Comparison of ENCODE assay signal across 18 mouse cellular contexts in the genomic region with DNA sequence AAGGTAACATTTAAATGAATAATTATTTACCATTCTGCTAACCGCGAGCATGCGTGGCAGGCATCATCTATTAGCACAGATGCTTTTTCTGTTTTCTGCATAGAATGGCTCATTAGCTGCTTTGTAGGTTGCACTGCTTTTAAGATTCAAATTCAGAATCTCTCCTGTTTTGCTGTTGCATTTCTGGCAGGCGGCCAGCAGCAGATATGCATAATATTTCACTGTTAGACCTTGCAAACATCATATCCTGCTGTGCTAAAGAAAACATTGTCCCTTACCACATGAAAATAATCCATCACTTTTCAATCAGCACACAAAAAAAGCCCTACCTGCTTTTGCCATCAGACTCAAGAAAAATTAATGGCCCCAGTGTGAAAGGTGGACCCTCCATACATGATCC.
DNase-seq lines count a peak whose midpoint lies in the region; ATAC-seq lines count a peak whose summit lies in the region.
"Had no signal": no experiment of that assay in that cellular context is flagged by ENCODE, and none has a peak within 500 bp of the region (broad histone marks: within the 10 kb centered on the region; RNA-seq: fewer than 3 reads in every experiment).

No protein-coding gene starts in this region.

- peak; percentile 20 for DNase-seq in adrenal gland, adult 2 months
- no peak for DNase-seq in adrenal gland, postnatal 4 days (ENCODE audit: low spot score in 2 of 2)
- DNase-seq in limb, embryonic 11.5 days (ENCODE audit: low spot score): peak; percentile 23
- no peak for DNase-seq in limb, embryonic 10.5 days (ENCODE audit: low spot score)
- DNase-seq in 3T3-L1 (ENCODE audit: low read depth, low spot score): peak; percentile 6
- DNase-seq in embryo, embryonic 11.5 days (ENCODE audit: low read depth, low spot score): peak; percentile 30
- DNase-seq in gastrocnemius, adult 18-20 months (ENCODE audit: low spot score): no peak
- no peak for DNase-seq in frontal cortex, postnatal 14 days (ENCODE audit: low spot score in 2 of 2)
- DNase-seq: cerebellum, adult 8-10 months; gastrocnemius, postnatal 25 days; heart, postnatal 4 days; kidney, adult 18-20 months; lung, postnatal 14 days had no signal

- H3K4me2 ChIP-seq in limb, embryonic 11.5 days (ENCODE audit: low read depth, severe bottlenecking): no peak overlapping the region
- H3K4me2 ChIP-seq: embryonic facial prominence, embryonic 12.5 days; heart, embryonic 11.5 days; midbrain, embryonic 11.5 days had no signal

- H3K36me3 ChIP-seq in limb, embryonic 11.5 days (ENCODE audit: control insufficient read depth, insufficient read depth, low read length): no peaks in the 10 kb centered on the region
- H3K36me3 ChIP-seq in limb, embryonic 10.5 days: no peaks in the 10 kb centered on the region
- H3K36me3 ChIP-seq: embryonic facial prominence, embryonic 12.5 days had no signal

- ATAC-seq in limb, embryonic 11.5 days (ENCODE audit: insufficient number of reproducible peaks, low FRiP score, low TSS enrichment, low read depth): no peak

- H3K4me1 ChIP-seq in limb, embryonic 11.5 days (ENCODE audit: control insufficient read depth, insufficient read depth, low read length): no peaks in the 10 kb centered on the region
- peaks cover 10% of the 10 kb centered on the region for H3K4me1 ChIP-seq in limb, embryonic 10.5 days
- H3K4me1 ChIP-seq: embryonic facial prominence, embryonic 12.5 days had no signal

- no peak overlapping the region for H3K9ac ChIP-seq in limb, embryonic 11.5 days (ENCODE audit: low read length)
- H3K9ac ChIP-seq: embryonic facial prominence, embryonic 12.5 days had no signal

- no peak overlapping the region for H3K4me3 ChIP-seq in limb, embryonic 11.5 days (ENCODE audit: low read depth, low read length)
- H3K4me3 ChIP-seq in limb, embryonic 10.5 days: no peak overlapping the region
- H3K4me3 ChIP-seq: embryonic facial prominence, embryonic 12.5 days; layer of hippocampus, adult 2 months had no signal

- H3K9me3 ChIP-seq in limb, embryonic 11.5 days (ENCODE audit: control insufficient read depth, low read length): no peaks in the 10 kb centered on the region
- H3K9me3 ChIP-seq in limb, embryonic 10.5 days (replicated peaks): no peaks in the 10 kb centered on the region
- H3K9me3 ChIP-seq: embryonic facial prominence, embryonic 12.5 days had no signal

- no peaks in the 10 kb centered on the region for H3K27me3 ChIP-seq in limb, embryonic 11.5 days (ENCODE audit: control insufficient read depth, insufficient read depth, low read length)
- no peaks in the 10 kb centered on the region; the same call in 1 of the 2 replicates for H3K27me3 ChIP-seq in limb, embryonic 10.5 days (ENCODE audit: low read depth, poor library complexity, severe bottlenecking)
- H3K27me3 ChIP-seq: embryonic facial prominence, embryonic 12.5 days had no signal

- 83% methylated on average over 4 of the region's 4 CpGs for WGBS in limb, embryonic 11.5 days
- WGBS in limb, embryonic 10.5 days: 81% methylated on average over 4 of the region's 4 CpGs

- no peak overlapping the region for H3K27ac ChIP-seq in limb, embryonic 11.5 days (replicated peaks; ENCODE audit: low read depth, low read length)
- H3K27ac ChIP-seq in limb, embryonic 10.5 days: no peak overlapping the region
- H3K27ac ChIP-seq: embryonic facial prominence, embryonic 12.5 days; layer of hippocampus, adult 2 months; stomach, postnatal 0 days had no signal

Comparison
In these comparisons a context has a peak if more than half of its experiments do, and no peak if none do; other contexts are left out.
1. DNase-seq: peak in adrenal gland, adult 2 months (single experiment), limb, embryonic 11.5 days (single experiment), 3T3-L1 (single experiment) and embryo, embryonic 11.5 days (single experiment); none in adrenal gland, postnatal 4 days (0 of 2), limb, embryonic 10.5 days (single experiment), gastrocnemius, adult 18-20 months (single experiment) and frontal cortex, postnatal 14 days (0 of 2).